In the genomic region with DNA sequence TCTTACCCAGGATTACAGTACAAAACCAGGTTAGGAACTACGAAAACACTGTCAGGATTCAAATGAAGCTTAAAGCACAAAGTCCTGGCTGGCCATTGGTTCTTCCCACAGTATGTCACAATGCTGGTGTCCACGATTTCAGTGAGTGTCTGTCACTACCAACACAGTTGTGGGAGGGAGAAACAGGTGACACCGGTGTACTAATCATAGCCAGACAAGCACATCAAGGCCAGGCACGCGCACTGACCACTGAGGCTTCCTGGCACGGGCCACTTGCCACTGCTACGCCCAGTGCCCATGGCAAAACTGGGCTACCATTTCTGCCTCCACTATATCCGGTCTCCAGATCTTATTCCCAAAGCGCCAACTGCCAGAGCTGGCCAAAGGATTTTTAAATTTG, we compare ENCODE assay signal across 18 mouse cellular contexts.
"Had no signal": no experiment of that assay in that cellular context is flagged by ENCODE, and none has a peak within 500 bp of the region (broad histone marks: within the 10 kb centered on the region; RNA-seq: fewer than 3 reads in every experiment).

No protein-coding gene starts in this region.

- H3K9me3 ChIP-seq: kidney, embryonic 15.5 days; stomach, embryonic 15.5 days had no signal

- H3K4me2 ChIP-seq: kidney, embryonic 15.5 days; midbrain, embryonic 11.5 days; stomach, embryonic 15.5 days had no signal

- H3K4me3 ChIP-seq: kidney, embryonic 15.5 days; left cerebral cortex, adult 2 months; stomach, embryonic 15.5 days had no signal

- H3K27ac ChIP-seq: left cerebral cortex, adult 2 months; liver, embryonic 14.5 days had no signal

- DNase-seq: kidney, adult 11 months; kidney, adult 8-10 months; kidney, postnatal 10 days; kidney, postnatal 36 days; layer of hippocampus, postnatal 36 days; lung, adult 2 months; lung, postnatal 14 days; lung, postnatal 4 days; midbrain, embryonic 14.5 days; retina, postnatal 1 day; right cerebral cortex, postnatal 25 days; spleen, adult 18-20 months; thymus, postnatal 25 days had no signal

- H3K9ac ChIP-seq: kidney, embryonic 15.5 days; liver, embryonic 14.5 days; stomach, embryonic 15.5 days had no signal

- H3K27me3 ChIP-seq: kidney, embryonic 15.5 days; stomach, embryonic 15.5 days had no signal

- H3K36me3 ChIP-seq: kidney, embryonic 15.5 days; stomach, embryonic 15.5 days had no signal
